Mouse (Mus musculus) embryonic facial prominence, embryonic 14.5 days (tissue): ENCODE measurements around the gene Rps6ka2. TPM values are rescaled to one million over a fixed set of nuclear protein-coding genes. Genes with fewer than 3 reads are reported as not detected.
"Not testable (repeated sequence)": the region's sequence is repeated elsewhere in the genome, so short reads cannot be mapped to it uniquely, and the experiment has no call there.

Experiments
- ATAC-seq: fragments of 200-750 bp; cut with Nextera tagmentation; 2 replicates; pipeline ENCODE4 v1.8.0; 2017; ENCODE audit warnings: low read depth, moderate number of reproducible peaks, moderate TSS enrichment
- DNase-seq: peaks from one replicate; pipeline ENCODE4 v3.0.0-alpha.2; 2015; ENCODE audit warnings: low spot score
- H3K27ac ChIP-seq: fragments of 300-500 bp; sonication (generic); replicated peaks from 2 replicates; pipeline ENCODE4 v1.5.1; 2014; ENCODE audit warnings: low read depth, mild to moderate bottlenecking, low read length, moderate library complexity
- H3K27me3 ChIP-seq: fragments of 300-500 bp; sonication (generic); replicated peaks from 2 replicates; pipeline ENCODE4 v1.6.1; 2014; ENCODE audit warnings: low read length; ENCODE audit not compliant: control insufficient read depth, insufficient read depth
- H3K36me3 ChIP-seq: fragments of 300-500 bp; sonication (generic); 2 replicates; pipeline ENCODE4 v1.6.1; 2014; ENCODE audit warnings: low read length, mixed read lengths; ENCODE audit not compliant: control insufficient read depth, insufficient read depth
- H3K4me1 ChIP-seq: fragments of 300-500 bp; sonication (generic); 2 replicates; pipeline ENCODE4 v1.6.1; 2014; ENCODE audit warnings: antibody characterized with exemption, low read length; ENCODE audit not compliant: control insufficient read depth, insufficient read depth
- H3K4me2 ChIP-seq: fragments of 300-500 bp; sonication (generic); 2 replicates; pipeline ENCODE4 v1.6.1; 2014; ENCODE audit warnings: low read depth, mild to moderate bottlenecking, low read length, moderate library complexity, mixed read lengths
- H3K4me3 ChIP-seq: fragments of 300-500 bp; sonication (generic); 2 replicates; pipeline ENCODE4 v1.5.1; 2014; ENCODE audit warnings: low read depth, mild to moderate bottlenecking, low read length
- H3K9ac ChIP-seq: fragments of 300-500 bp; sonication (generic); 2 replicates; pipeline ENCODE4 v1.6.1; 2014; ENCODE audit warnings: low read depth, mild to moderate bottlenecking, low read length, moderate library complexity, mixed read lengths
- H3K9me3 ChIP-seq: fragments of 300-500 bp; sonication (generic); 2 replicates; pipeline ENCODE4 v1.6.1; 2016; ENCODE audit warnings: low read length; ENCODE audit not compliant: control insufficient read depth
- whole genome bisulfite sequencing: fragments of 180-500 bp; shearing (Covaris S2); extraction: QIAGEN DNeasy Blood & Tissue Kit; methylation state at CpG from one replicate; pipeline ENCODE4 v1.1.7; 2014; 5-methylcytosine and 5-hydroxymethylcytosine counted together
- polyA plus RNA-seq: library from polyadenylated mRNA; unstranded; fragments of >200 nt; fragmentation: Nextera tagmentation; extraction: Ambion mirVana; gene quantifications from 2 replicates; pipeline ENCODE4 v1.2.1, GENCODE M21; 2014

Gene Rps6ka2
- polyA plus RNA-seq, 1 experiment from 2014 or later: 14.0 TPM

- Histone ChIP-seq H3K4me1 (no peaks in the 10 kb centered on the region), H3K9ac (no peak overlapping the region), H3K36me3 (no peaks in the 10 kb centered on the region), H3K4me3 (no peak overlapping the region), H3K4me2 (no peak overlapping the region), H3K27ac (no peak overlapping the region), H3K27me3 (no peaks in the 10 kb centered on the region), H3K9me3 (no peaks in the 10 kb centered on the region)
- ATAC-seq (no peak), DNase-seq (no peak)
- WGBS: 60% methylated on average over 9 of the region's 9 CpGs
Observed at GRCm38 (mm10) chr17:7182187-7182586, 12.3 kb downstream of the Rps6ka2 start.

- not testable (repeated sequence) for H3K27ac ChIP-seq, H3K9me3 ChIP-seq, H3K4me1 ChIP-seq, H3K36me3 ChIP-seq, DNase-seq, H3K27me3 ChIP-seq, ATAC-seq, H3K4me2 ChIP-seq, H3K9ac ChIP-seq, H3K4me3 ChIP-seq
- WGBS: 76% methylated on average over 1 of the region's 1 CpGs
Observed at GRCm38 (mm10) chr17:7187037-7187436, 17.1 kb downstream of the Rps6ka2 start.

DNA sequence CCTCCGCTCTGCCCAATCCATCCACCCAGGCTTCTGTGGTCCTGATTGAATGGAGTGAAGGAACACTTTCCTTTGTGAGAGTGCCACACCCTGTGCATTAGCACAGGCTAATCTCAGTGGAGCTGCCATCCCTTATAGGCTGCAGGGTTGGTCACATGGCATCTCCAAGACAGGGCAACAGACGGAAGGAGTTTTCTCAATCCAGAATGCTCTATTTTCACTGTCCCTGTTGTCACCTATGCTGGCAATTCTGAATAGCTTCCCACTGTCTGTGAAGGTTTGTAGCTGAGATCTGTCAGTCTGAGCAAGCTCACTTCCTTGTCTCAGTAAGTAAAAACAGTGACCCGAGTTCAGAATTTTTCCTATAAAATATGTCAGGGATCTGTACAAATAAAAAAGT is 19.5 kb downstream of the Rps6ka2 start:
- 81% methylated on average over 3 of the region's 3 CpGs for WGBS
- DNase-seq: no peak

DNA sequence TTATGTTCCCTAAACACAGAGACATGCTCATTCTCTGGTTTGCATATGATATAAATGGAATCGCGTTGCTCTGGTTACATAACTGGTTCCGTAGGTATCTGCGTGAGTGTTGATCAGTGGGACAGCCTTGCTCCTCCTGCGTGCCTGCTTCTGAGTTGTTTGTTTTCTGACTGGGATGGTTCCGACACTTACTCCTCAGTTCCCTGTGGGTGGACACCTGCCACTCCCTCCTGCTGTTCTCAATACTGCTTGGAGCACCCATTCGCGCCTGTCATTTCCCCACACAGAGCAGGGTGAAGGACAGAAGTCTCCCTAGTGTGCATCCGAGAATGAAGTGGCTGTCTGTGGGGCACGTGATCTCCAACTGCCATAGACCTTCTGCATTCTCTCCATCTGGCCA is 20.1 kb downstream of the Rps6ka2 start:
- ATAC-seq: no peak
- no peak for DNase-seq
- Histone ChIP-seq H3K4me2 (no peak overlapping the region), H3K9me3 (no peaks in the 10 kb centered on the region), H3K27ac (no peak overlapping the region), H3K9ac (no peak overlapping the region), H3K36me3 (no peaks in the 10 kb centered on the region), H3K27me3 (no peaks in the 10 kb centered on the region), H3K4me3 (no peak overlapping the region), H3K4me1 (no peaks in the 10 kb centered on the region)
- 81% methylated on average over 10 of the region's 10 CpGs for WGBS

More for the DNA sequence above, 19.5 kb downstream of the Rps6ka2 start:
- Histone ChIP-seq H3K9me3 (no peaks in the 10 kb centered on the region), H3K9ac (no peak overlapping the region), H3K4me1 (no peaks in the 10 kb centered on the region), H3K4me3 (no peak overlapping the region), H3K36me3 (no peaks in the 10 kb centered on the region), H3K27ac (no peak overlapping the region), H3K27me3 (no peaks in the 10 kb centered on the region), H3K4me2 (no peak overlapping the region)
- no peak for ATAC-seq

- Histone ChIP-seq H3K9me3 (no peaks in the 10 kb centered on the region), H3K4me1 (peaks cover 13% of the 10 kb centered on the region; the same call in 1 of the 2 replicates), H3K4me3 (no peak overlapping the region), H3K36me3 (no peaks in the 10 kb centered on the region), H3K27me3 (no peaks in the 10 kb centered on the region), H3K27ac (no peak overlapping the region), H3K9ac (no peak overlapping the region), H3K4me2 (no peak overlapping the region)
- DNase-seq (no peak), ATAC-seq (no peak)
- WGBS: 87% methylated on average over 7 of the region's 7 CpGs
Observed at GRCm38 (mm10) chr17:7194140-7194840, 24.4 kb downstream of the Rps6ka2 start.

DNA sequence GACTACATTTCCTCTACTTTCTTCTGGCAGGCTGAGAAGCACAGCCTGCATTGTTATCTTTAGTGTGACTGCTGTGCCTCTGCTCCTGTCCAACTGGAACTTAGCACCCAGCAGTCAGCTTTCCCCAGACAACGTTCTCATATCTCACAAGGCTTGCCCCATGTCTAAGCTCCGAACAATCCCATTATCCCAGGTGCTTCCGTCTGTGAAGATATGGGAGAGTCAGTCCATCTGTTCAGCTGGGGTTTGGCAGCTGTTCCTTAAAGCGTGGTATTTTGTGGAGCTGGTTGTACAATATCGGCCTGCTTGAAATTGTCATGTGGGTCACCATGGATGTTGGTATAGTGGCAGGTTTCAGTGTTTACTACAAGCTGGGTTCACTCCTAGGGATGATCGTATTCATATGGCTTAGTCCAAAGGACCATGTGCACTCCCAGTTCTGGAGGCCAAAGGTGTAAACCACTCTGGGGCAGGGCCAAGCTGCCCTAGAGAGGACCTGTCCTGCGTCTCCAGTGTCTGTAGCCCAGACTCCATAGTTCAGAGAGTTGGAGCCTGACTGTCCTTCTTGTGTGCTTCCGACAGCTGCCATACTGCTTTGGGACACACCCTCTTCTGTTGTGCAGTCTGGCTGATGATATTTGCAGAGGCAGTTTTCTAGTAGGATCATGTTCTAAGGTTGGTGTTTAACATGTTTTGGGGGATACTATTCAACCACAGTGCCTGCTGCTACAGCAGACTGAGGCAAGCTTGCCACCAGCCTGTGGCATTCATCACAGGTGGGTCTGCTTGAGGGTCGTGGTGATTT is 27.4 kb downstream of the Rps6ka2 start:
- Histone ChIP-seq H3K9me3 (no peaks in the 10 kb centered on the region), H3K27ac (no peak overlapping the region), H3K36me3 (no peaks in the 10 kb centered on the region), H3K4me2 (no peak overlapping the region), H3K4me3 (no peak overlapping the region), H3K27me3 (no peaks in the 10 kb centered on the region), H3K4me1 (peaks cover 13% of the 10 kb centered on the region; the same call in 1 of the 2 replicates), H3K9ac (no peak overlapping the region)
- DNase-seq (peak; percentile 55), ATAC-seq (peak; percentile 37; the same call in 1 of the 2 replicates)
- WGBS: 64% methylated on average over 9 of the region's 9 CpGs

DNA sequence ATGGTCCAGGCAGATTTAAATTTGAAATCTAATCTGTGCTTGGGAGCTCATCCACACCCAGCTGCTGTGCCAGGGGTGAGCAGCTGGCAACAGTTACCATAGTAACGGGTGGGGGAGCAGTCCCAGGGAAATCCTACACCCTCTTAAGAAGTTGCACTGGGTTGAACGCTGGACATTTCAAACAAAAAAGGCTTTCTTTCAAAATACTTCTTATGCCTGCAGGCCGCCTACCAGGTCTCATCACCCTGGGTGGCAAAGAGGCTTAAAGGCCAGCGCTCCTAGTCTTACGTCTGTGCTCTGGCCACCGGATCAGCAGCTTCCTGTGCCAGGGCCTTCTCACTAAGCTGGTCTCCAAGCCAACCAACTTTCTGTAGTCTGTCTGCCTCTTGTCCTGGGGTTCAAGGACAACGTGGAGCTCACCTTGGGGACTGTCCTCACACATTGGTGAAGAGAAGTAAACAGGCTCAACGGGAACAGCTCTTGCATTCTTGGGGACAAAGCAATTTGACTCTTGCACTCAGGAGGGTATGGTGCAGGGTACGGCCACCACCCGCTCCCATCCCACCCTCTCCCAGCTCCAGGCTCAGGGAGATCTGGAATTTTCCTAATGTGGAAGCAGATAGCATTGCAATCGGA is 35.0 kb downstream of the Rps6ka2 start:
- peak overlapping the region; percentile 72 for H3K27ac ChIP-seq
- peak; percentile 93 for ATAC-seq
- WGBS: 35% methylated on average over 11 of the region's 11 CpGs

DNA sequence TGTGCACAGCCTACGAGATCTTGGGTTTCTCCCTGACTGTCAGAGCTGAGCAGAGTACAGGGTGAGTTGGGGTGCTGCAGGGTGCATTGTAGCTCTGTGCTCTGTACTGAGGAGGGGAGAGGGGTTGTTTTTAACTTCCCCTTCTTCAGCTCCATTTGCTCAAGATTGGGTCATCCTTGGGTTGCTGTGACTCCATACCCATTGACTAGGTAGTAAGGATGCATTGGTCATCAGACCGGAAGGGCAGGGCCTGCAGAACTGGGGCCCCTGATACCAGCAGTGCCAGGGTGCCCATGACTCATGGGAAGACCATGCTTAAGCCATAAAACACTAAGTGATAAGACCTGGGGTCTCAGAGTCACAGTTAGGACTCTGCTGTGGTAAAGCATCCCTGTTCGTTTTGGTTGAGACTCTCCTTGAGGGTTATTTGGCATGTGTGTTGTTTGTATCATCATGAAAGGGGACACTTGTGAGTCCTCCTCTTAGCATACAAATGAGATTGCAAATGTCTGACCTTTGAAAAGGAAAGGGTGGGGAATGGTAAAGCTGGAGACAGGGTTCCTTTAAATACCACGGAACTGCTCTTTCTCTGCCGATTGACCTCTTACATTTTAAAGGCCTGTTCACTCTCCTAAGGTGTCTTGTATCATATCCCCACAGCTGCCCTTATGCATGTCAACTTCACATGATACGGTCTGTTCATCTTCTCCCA is 36.7 kb downstream of the Rps6ka2 start:
- no peaks in the 10 kb centered on the region for H3K36me3 ChIP-seq
- H3K4me2 ChIP-seq: no peak overlapping the region
- no peak overlapping the region for H3K4me3 ChIP-seq
- no peaks in the 10 kb centered on the region for H3K9me3 ChIP-seq
- WGBS: 76% methylated on average over 6 of the region's 6 CpGs
- no peak for ATAC-seq
- H3K27ac ChIP-seq: no peak overlapping the region
- H3K27me3 ChIP-seq: no peaks in the 10 kb centered on the region
- peaks cover 10% of the 10 kb centered on the region for H3K4me1 ChIP-seq
- no peak overlapping the region for H3K9ac ChIP-seq
- no peak for DNase-seq

More for the DNA sequence above, 35.0 kb downstream of the Rps6ka2 start:
- Histone ChIP-seq H3K27me3 (no peaks in the 10 kb centered on the region), H3K36me3 (no peaks in the 10 kb centered on the region), H3K4me3 (no peak overlapping the region), H3K9me3 (no peaks in the 10 kb centered on the region), H3K4me1 (peaks cover 10% of the 10 kb centered on the region), H3K4me2 (no peak overlapping the region), H3K9ac (no peak overlapping the region)
- DNase-seq: peak; percentile 86
